Mouse (Mus musculus) bone marrow macrophage, adult 2 months (primary cell): ENCODE results near the gene Nupl2.

ENCODE experiments used
- CTCF ChIP-seq: IDR thresholded peaks from 2 replicates; pipeline ENCODE4 v1.5.1; 2012; ENCODE audit warnings: low read depth, mild to moderate bottlenecking, low read length, moderate library complexity
- POLR2A ChIP-seq: IDR thresholded peaks from 2 replicates; pipeline ENCODE4 v1.6.1; 2012; ENCODE audit warnings: mild to moderate bottlenecking, low read depth, low read length, borderline replicate concordance

GRCm38 (mm10) chr5:24191821-24192220 lies 27.1 kb downstream of the Nupl2 start:
- no peak for TF ChIP-seq CTCF
- no peak for TF ChIP-seq POLR2A
